Mouse (Mus musculus) CH12.LX (cell line): ENCODE data around the gene Zfp846. TPM values are rescaled to one million over a fixed set of nuclear protein-coding genes. Genes with fewer than 3 reads are reported as not detected.
A peak's percentile ranks its signal among the peaks of the same experiment; 100 is the strongest.
"Not testable (repeated sequence)": the region's sequence is repeated elsewhere in the genome, so short reads cannot be mapped to it uniquely, and the experiment has no call there.

Experiments
- DNase-seq: peaks from one replicate; pipeline ENCODE4 v3.0.0-alpha.2; 2013; ENCODE audit errors: extremely low read depth
- H3K27ac ChIP-seq: 2 replicates; pipeline ENCODE4 v1.5.1; 2012; ENCODE audit warnings: low read depth, mild to moderate bottlenecking, control low read depth, moderate library complexity; ENCODE audit not compliant: insufficient read depth
- H3K27me3 ChIP-seq: replicated peaks from 2 replicates; pipeline ENCODE3; 2012; ENCODE audit warnings: inconsistent platforms
- H3K36me3 ChIP-seq, 2 experiments: replicated peaks in 1 of 2; 2 replicates each; pipeline versions ENCODE3 to v1.6.1; 2012; ENCODE audit warnings: inconsistent platforms in 1 of 2, low read length in 1 of 2, mild to moderate bottlenecking in 1 of 2, mixed read lengths in 1 of 2, moderate library complexity in 1 of 2; ENCODE audit not compliant: control insufficient read depth in 1 of 2, insufficient read depth in 1 of 2
- H3K4me1 ChIP-seq, 2 experiments: 2 replicates each; pipeline ENCODE4 v1.6.1; 2012; ENCODE audit warnings: inconsistent platforms in 1 of 2, moderate library complexity in 1 of 2; ENCODE audit not compliant: insufficient read depth in 2 of 2, control insufficient read depth in 1 of 2
- H3K4me2 ChIP-seq: 2 replicates; pipeline ENCODE4 v1.6.1; 2012; ENCODE audit warnings: low read depth, mild to moderate bottlenecking, control low read depth; ENCODE audit not compliant: poor library complexity, insufficient read depth, severe bottlenecking
- H3K4me3 ChIP-seq, 3 experiments: fragments of 150-350 bp in 1 of 3; sonication (generic) in 1 of 3; replicated peaks in 1 of 3; 2 replicates each; pipeline versions ENCODE3 to v1.5.1; 2011 to 2012; ENCODE audit warnings: low read depth in 2 of 3, low read length in 2 of 3, mild to moderate bottlenecking in 2 of 3, moderate library complexity in 2 of 3, control low read depth in 1 of 3, improper control_type of control experiment in 1 of 3, inconsistent platforms in 1 of 3, mixed read lengths in 1 of 3; ENCODE audit not compliant: poor library complexity in 1 of 3
- H3K79me2 ChIP-seq: replicated peaks from 2 replicates; pipeline ENCODE4 v1.6.1; 2012; ENCODE audit warnings: mild to moderate bottlenecking, moderate library complexity; ENCODE audit not compliant: control insufficient read depth, poor library complexity, insufficient read depth, severe bottlenecking; ENCODE audit errors: extremely low read depth
- H3K9ac ChIP-seq: 2 replicates; pipeline ENCODE4 v1.6.1; 2012; ENCODE audit warnings: low read depth, mild to moderate bottlenecking, control low read depth, moderate library complexity; ENCODE audit not compliant: insufficient read depth
- H3K9me3 ChIP-seq: replicated peaks from 2 replicates; pipeline ENCODE3; 2012; ENCODE audit warnings: low read length, inconsistent platforms, mixed read lengths
- CHD1 ChIP-seq: IDR thresholded peaks from 2 replicates; pipeline ENCODE4 v1.6.1; 2012; ENCODE audit warnings: low read depth, low read length, improper control_type of control experiment, inconsistent platforms
- CHD2 ChIP-seq: IDR thresholded peaks from 2 replicates; pipeline ENCODE4 v1.6.1; 2011; ENCODE audit warnings: low read length, improper control_type of control experiment
- CTCF ChIP-seq, 2 experiments: IDR thresholded peaks in 1 of 2; conservative IDR thresholded peaks in 1 of 2; 2 replicates each; pipeline ENCODE4 v1.5.1; 2011 to 2012; ENCODE audit warnings: low read depth in 2 of 2, low read length in 2 of 2, improper control_type of control experiment in 1 of 2, inconsistent platforms in 1 of 2, mild to moderate bottlenecking in 1 of 2, moderate library complexity in 1 of 2
- ELF1 ChIP-seq: IDR thresholded peaks from 2 replicates; pipeline ENCODE4 v1.6.1; 2014; ENCODE audit warnings: low read depth, mild to moderate bottlenecking, inconsistent platforms, low read length, improper control_type of control experiment
- ETS1 ChIP-seq: conservative IDR thresholded peaks from 2 replicates; pipeline ENCODE4 v1.6.1; 2012; ENCODE audit warnings: low read depth, mild to moderate bottlenecking, inconsistent platforms, low read length, improper control_type of control experiment, moderate library complexity
- HCFC1 ChIP-seq: IDR thresholded peaks from 2 replicates; pipeline ENCODE4 v1.6.1; 2012; ENCODE audit warnings: low read depth, mild to moderate bottlenecking, inconsistent platforms, low read length, improper control_type of control experiment
- JUN ChIP-seq: IDR thresholded peaks from 2 replicates; pipeline ENCODE4 v1.6.1; 2011; ENCODE audit warnings: low read depth, mild to moderate bottlenecking, low read length, improper control_type of control experiment, moderate library complexity; ENCODE audit not compliant: insufficient read depth
- JUND ChIP-seq: conservative IDR thresholded peaks from 2 replicates; pipeline ENCODE4 v1.6.1; 2011; ENCODE audit warnings: low read depth, low read length, improper control_type of control experiment
- KAT2A ChIP-seq: IDR thresholded peaks from 2 replicates; pipeline ENCODE4 v1.6.1; 2012; ENCODE audit warnings: low read length, improper control_type of control experiment, inconsistent platforms; ENCODE audit not compliant: insufficient replicate concordance
- MAFK ChIP-seq: IDR thresholded peaks from 2 replicates; pipeline ENCODE4 v1.6.1; 2011; ENCODE audit warnings: low read length, improper control_type of control experiment; ENCODE audit not compliant: insufficient replicate concordance
- MAZ ChIP-seq: IDR thresholded peaks from 2 replicates; pipeline ENCODE4 v1.6.1; 2012; ENCODE audit warnings: low read depth, mild to moderate bottlenecking, inconsistent platforms, low read length, improper control_type of control experiment, moderate library complexity
- MXI1 ChIP-seq: IDR thresholded peaks from 2 replicates; pipeline ENCODE4 v1.6.1; 2011; ENCODE audit warnings: mild to moderate bottlenecking, low read depth, low read length, improper control_type of control experiment
- NELFE ChIP-seq: IDR thresholded peaks from 2 replicates; pipeline ENCODE4 v1.6.1; 2011; ENCODE audit warnings: low read depth, low read length, improper control_type of control experiment
- PAX5 ChIP-seq: IDR thresholded peaks from 2 replicates; pipeline ENCODE4 v1.6.1; 2012; ENCODE audit warnings: low read length, inconsistent platforms, mixed read lengths
- POLR2A ChIP-seq: IDR thresholded peaks from 2 replicates; pipeline ENCODE4 v1.6.1; 2011; ENCODE audit warnings: low read depth, mild to moderate bottlenecking, improper control_type of control experiment, low read length
- POLR2AphosphoS2 ChIP-seq: IDR thresholded peaks from 2 replicates; pipeline ENCODE4 v1.6.1; 2011; ENCODE audit warnings: low read depth, low read length, improper control_type of control experiment
- RAD21 ChIP-seq: IDR thresholded peaks from 2 replicates; pipeline ENCODE4 v1.6.1; 2011; ENCODE audit warnings: low read depth, mild to moderate bottlenecking, low read length, improper control_type of control experiment, moderate library complexity
- RCOR1 ChIP-seq: conservative IDR thresholded peaks from 2 replicates; pipeline ENCODE4 v1.6.1; 2012; ENCODE audit warnings: low read depth, mild to moderate bottlenecking, inconsistent platforms, low read length, improper control_type of control experiment
- SIN3A ChIP-seq: IDR thresholded peaks from 2 replicates; pipeline ENCODE4 v1.6.1; 2012; ENCODE audit warnings: low read length, improper control_type of control experiment, inconsistent platforms
- SMC3 ChIP-seq: IDR thresholded peaks from 2 replicates; pipeline ENCODE4 v1.6.1; 2011; ENCODE audit warnings: low read depth, low read length, improper control_type of control experiment
- TBP ChIP-seq: conservative IDR thresholded peaks from 2 replicates; pipeline ENCODE4 v1.6.1; 2011; ENCODE audit warnings: low read depth, low read length, improper control_type of control experiment
- TCF12 ChIP-seq: IDR thresholded peaks from 2 replicates; pipeline ENCODE4 v1.6.1; 2014; ENCODE audit warnings: low read depth, mild to moderate bottlenecking, inconsistent platforms, low read length, improper control_type of control experiment
- USF2 ChIP-seq: conservative IDR thresholded peaks from 2 replicates; pipeline ENCODE4 v1.6.1; 2011; ENCODE audit warnings: low read depth, low read length, improper control_type of control experiment
- ZC3H11A ChIP-seq: IDR thresholded peaks from 2 replicates; pipeline ENCODE4 v1.6.1; 2012; ENCODE audit warnings: low read depth, mild to moderate bottlenecking, inconsistent platforms, low read length, improper control_type of control experiment
- ZMIZ1 ChIP-seq: IDR thresholded peaks from 2 replicates; pipeline ENCODE4 v1.6.1; 2012; ENCODE audit warnings: low read depth, mild to moderate bottlenecking, inconsistent platforms, low read length, improper control_type of control experiment
- ZNF384 ChIP-seq: IDR thresholded peaks from 2 replicates; pipeline ENCODE4 v1.6.1; 2012; ENCODE audit warnings: low read depth, low read length, improper control_type of control experiment, inconsistent platforms
- dilution Hi-C: fragments of 300-500 bp; cut with MboI; formaldehyde crosslinking; loops from 2 replicates; pipeline ENCODE4 v1.14.3; 2020; ENCODE audit warnings: low sequenced_read_pairs; ENCODE audit not compliant: extremely low pct_unique_long_range_greater_than_20kb, extremely low pct_ligation_motif_present
- in situ Hi-C: fragments of 300-500 bp; cut with MboI; formaldehyde crosslinking; loops from 3 replicates; pipeline ENCODE4 v1.14.3; 2019; ENCODE audit warnings: low sequenced_read_pairs, low pct_ligation_motif_present, low pct_unique_long_range_greater_than_20kb, mixed read lengths
- polyA plus RNA-seq: library from polyadenylated mRNA; unstranded; fragments of >175 nt; gene quantifications from 2 replicates; pipeline ENCODE4 v1.2.1, GENCODE M21; 2012; ENCODE audit warnings: low read depth; ENCODE audit not compliant: insufficient read length
- total RNA-seq, 2 experiments: library from RNA; depleted of rRNA; stranded (reverse); fragments of 300-350 nt in 1 of 2; fragments of >200 nt in 1 of 2; gene quantifications; 2 replicates each; pipeline ENCODE4 v1.2.3; 2012 to 2014

The Zfp846 gene
- total and polyA plus RNA-seq, 3 experiments, result 2.8 to 4.9 (median 4.8) TPM

GRCm38 (mm10) chr9:20631332-20631731 lies 50.2 kb downstream of the Zfp846 start:
- Histone ChIP-seq H3K9me3 (peaks cover 8% of the 10 kb centered on the region), H3K4me2 (no peak overlapping the region), H3K36me3 (no peaks in the 10 kb centered on the region), H3K27me3 (no peaks in the 10 kb centered on the region), H3K4me1 (peaks cover 3 to 20% of the 10 kb centered on the region in 2 experiments)
- no peak for DNase-seq
- dilution Hi-C loops, result no loop called here
- TF ChIP-seq ETS1, result no peak
- TF ChIP-seq ZMIZ1, result no peak
- TF ChIP-seq RAD21, result no peak
- TF ChIP-seq SMC3, result no peak
- TF ChIP-seq JUND, result no peak
- TF ChIP-seq TCF12, result no peak
- no peak for TF ChIP-seq POLR2AphosphoS2
- TF ChIP-seq ZNF384, result no peak
- no peak for TF ChIP-seq PAX5
- TF ChIP-seq MAFK, result no peak
- TF ChIP-seq MXI1, result no peak
- no peak for TF ChIP-seq USF2
- TF ChIP-seq ZC3H11A, result no peak
- TF ChIP-seq, all 38 proteins: peak for 0
- H3K79me2 ChIP-seq, result no peaks in the 10 kb centered on the region
- H3K27ac ChIP-seq, result no peak overlapping the region
- no peak overlapping the region for H3K9ac ChIP-seq
- no peak overlapping the region for H3K4me3 ChIP-seq
- in situ Hi-C loops, result no loop called here

GRCm38 (mm10) chr9:20635676-20636075 lies 54.6 kb downstream of the Zfp846 start:
- H3K9me3 ChIP-seq, in situ Hi-C loops, H3K27me3 ChIP-seq, H3K79me2 ChIP-seq, dilution Hi-C loops, H3K9ac ChIP-seq, H3K4me2 ChIP-seq, H3K27ac ChIP-seq, H3K4me3 ChIP-seq: not testable (repeated sequence)
- peak; percentile 7 for DNase-seq
- Histone ChIP-seq H3K36me3 (peaks cover 16 to 33% of the 10 kb centered on the region in 2 experiments), H3K4me1 (peaks cover 9 to 42% of the 10 kb centered on the region in 2 experiments)
- peak; percentile 66 for TF ChIP-seq ZNF384

GRCm38 (mm10) chr9:20636256-20636655 lies 55.2 kb downstream of the Zfp846 start:
- H3K36me3 ChIP-seq, result peaks cover 17 to 38% of the 10 kb centered on the region in 2 experiments
- H3K9me3 ChIP-seq, result peaks cover 8% of the 10 kb centered on the region
- H3K4me3 ChIP-seq, result no peak overlapping the region
- no peak overlapping the region for H3K27ac ChIP-seq
- no peaks in the 10 kb centered on the region for H3K27me3 ChIP-seq
- dilution Hi-C loops, result no loop called here
- H3K4me2 ChIP-seq, result no peak overlapping the region
- peaks cover 9 to 48% of the 10 kb centered on the region in 2 experiments for H3K4me1 ChIP-seq
- no peak overlapping the region for H3K9ac ChIP-seq
- H3K79me2 ChIP-seq, result peaks cover 5% of the 10 kb centered on the region
- peak; percentile 67 for DNase-seq
- in situ Hi-C loops, result no loop called here
- TF ChIP-seq ETS1 (0 out of 2 replicates have a peak, but pooled peaks have one; percentile 32), ZC3H11A (no peak), NELFE (no peak), PAX5 (no peak), POLR2A (no peak), MXI1 (no peak), HCFC1 (no peak), CHD2 (no peak), RCOR1 (no peak), SMC3 (no peak), MAFK (no peak), TBP (no peak), JUN (no peak), RAD21 (no peak), SIN3A (no peak), CHD1 (no peak), ELF1 (peak; percentile 36; the same call in 1 of the 2 replicates), CTCF (conservative IDR thresholded peaks at IDR 0.05 in 1 of 2, IDR thresholded peaks at IDR 0.05 in 1 of 2; ENCODE audit: low read depth in 2 of 2, low read length in 2 of 2) (no peak), MAZ (no peak), ZMIZ1 (no peak), KAT2A (no peak)
